Mouse (Mus musculus) megakaryocyte, embryonic 14.5 days (primary cell): ENCODE data around the gene Tmem38b.

ENCODE experiments used
- FLI1 ChIP-seq: IDR thresholded peaks from 2 replicates; pipeline ENCODE4 v1.6.1; 2012; ENCODE audit warnings: low read length, inconsistent platforms, mixed read lengths
- GATA1 ChIP-seq: IDR thresholded peaks from 3 replicates; pipeline ENCODE4 v1.6.1; 2012; ENCODE audit warnings: mixed read lengths, low read length, inconsistent platforms, borderline replicate concordance

- no peak for TF ChIP-seq GATA1
- no peak for TF ChIP-seq FLI1
Measured at GRCm38 (mm10) chr4:53823697-53824096, 2.1 kb upstream of the Tmem38b start.
